Comparison of ENCODE assay signal across 8 mouse cellular contexts in the genomic region with DNA sequence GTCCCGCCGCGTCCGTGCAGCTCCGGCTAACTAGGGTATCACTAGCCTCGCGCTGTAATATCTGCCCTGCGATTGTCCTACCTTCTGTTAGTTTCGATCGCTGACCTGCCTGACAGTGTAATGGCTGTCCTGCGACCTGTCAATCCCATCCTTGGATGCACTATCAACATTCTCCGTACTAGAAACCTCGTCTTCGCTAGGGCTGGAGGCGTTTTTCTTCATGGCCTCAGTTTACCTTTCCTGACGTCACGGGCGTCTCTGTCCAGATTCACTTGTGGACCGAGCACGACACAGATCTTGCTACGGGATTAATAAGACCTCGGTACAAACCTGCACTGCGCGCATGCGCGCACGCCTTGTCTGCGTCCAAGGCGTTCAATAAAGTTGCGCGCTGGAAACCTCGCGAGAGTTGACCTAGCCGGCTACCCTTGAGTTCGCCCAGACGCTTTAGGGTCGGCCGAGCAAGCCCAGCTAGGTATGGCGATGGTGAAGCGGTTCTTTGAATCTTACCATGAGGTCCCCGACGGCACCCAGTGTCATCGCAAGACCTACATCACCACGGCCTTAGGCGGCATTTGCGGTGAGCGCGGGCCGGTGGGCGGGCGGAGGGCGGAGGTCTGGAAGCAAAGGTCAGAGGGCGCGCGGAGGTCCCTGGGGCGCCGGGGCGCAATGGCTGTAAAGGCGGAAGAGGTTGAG. TPM values are rescaled to one million over a fixed set of nuclear protein-coding genes. Genes with fewer than 3 reads are reported as not detected.
DNase-seq lines count a peak whose midpoint lies in the region; ATAC-seq lines count a peak whose summit lies in the region.

A gene (plus strand): TSS at position 405 of the 696 bp plus-strand sequence.
A gene (minus strand): TSS at position 660 of the 696 bp plus-strand sequence.

- peak within 1 kb of the TSS; percentile 84 for H3K27ac ChIP-seq in forebrain, embryonic 14.5 days (ENCODE audit: low read depth, low read length)
- peak within 1 kb of the TSS; percentile 89 for H3K27ac ChIP-seq in neural tube, embryonic 15.5 days (replicated peaks)

- peaks cover 20% of the 10 kb centered on the region for H3K36me3 ChIP-seq in forebrain, embryonic 14.5 days (ENCODE audit: control insufficient read depth, insufficient read depth, low read length)
- H3K36me3 ChIP-seq in neural tube, embryonic 15.5 days, result peaks cover 30% of the 10 kb centered on the region

- ATAC-seq in forebrain, embryonic 14.5 days, result peak; percentile 79
- ATAC-seq in neural tube, embryonic 15.5 days (ENCODE audit: low FRiP score), result peak; percentile 83

- peak within 1 kb of the TSS; percentile 95 for H3K9ac ChIP-seq in forebrain, embryonic 14.5 days (ENCODE audit: low read length)
- peak within 1 kb of the TSS; percentile 80 for H3K9ac ChIP-seq in neural tube, embryonic 15.5 days (replicated peaks)

- H3K4me1 ChIP-seq in forebrain, embryonic 14.5 days (ENCODE audit: control insufficient read depth, insufficient read depth, low read length), result peaks cover 11% of the 10 kb centered on the region
- H3K4me1 ChIP-seq in neural tube, embryonic 15.5 days, result peaks cover 46% of the 10 kb centered on the region

- peak within 1 kb of the TSS; percentile 83 for H3K4me2 ChIP-seq in forebrain, embryonic 14.5 days (ENCODE audit: low read length)
- H3K4me2 ChIP-seq in neural tube, embryonic 15.5 days, result peak within 1 kb of the TSS; percentile 75

- no peaks in the 10 kb centered on the region for H3K9me3 ChIP-seq in forebrain, embryonic 14.5 days (replicated peaks; ENCODE audit: control insufficient read depth, low read length)
- H3K9me3 ChIP-seq in neural tube, embryonic 15.5 days (replicated peaks), result no peaks in the 10 kb centered on the region

- DNase-seq in ES-CJ7 (ENCODE audit: low read depth, low spot score), result peak; percentile 97
- DNase-seq in cerebellum, adult 11 months, result peak; percentile 92
- peak; percentile 99 for DNase-seq in forebrain, embryonic 14.5 days (ENCODE audit: low spot score)
- peak; percentile 95 to 96 for DNase-seq in heart, postnatal 14 days
- peak; percentile 96 for DNase-seq in layer of hippocampus, adult 11-12 months (ENCODE audit: low spot score)
- DNase-seq in lung, adult 18-20 months, result peak; percentile 93 to 96
- DNase-seq in testis, postnatal 14 days (ENCODE audit: low spot score), result peak; percentile 91

- H3K4me3 ChIP-seq in forebrain, embryonic 14.5 days (ENCODE audit: low read depth, low read length), result peak within 1 kb of the TSS; percentile 81
- peak within 1 kb of the TSS; percentile 65 for H3K4me3 ChIP-seq in neural tube, embryonic 15.5 days (replicated peaks)

- no peaks in the 10 kb centered on the region for H3K27me3 ChIP-seq in forebrain, embryonic 14.5 days (replicated peaks; ENCODE audit: control insufficient read depth, insufficient read depth, low read length)
- no peaks in the 10 kb centered on the region for H3K27me3 ChIP-seq in neural tube, embryonic 15.5 days (replicated peaks)

- intact Hi-C loops in heart, postnatal 14 days (cut with DNase I), result loop anchor here (2.0 kb wide), 1 partner anchor 39 kb away; a partner anchor contains a TSS

- WGBS in forebrain, embryonic 14.5 days, result under 1% methylated on average over 59 of the region's 59 CpGs
- under 1% methylated on average over 59 of the region's 59 CpGs for WGBS in neural tube, embryonic 15.5 days

RNA-seq across cellular contexts. Expression of the first gene that starts in this region (rescaled TPM):
- polyA plus RNA-seq in forebrain, embryonic 14.5 days (2014; fragmentation: Nextera tagmentation; extraction: Ambion mirVana), result 490 and 613 TPM in 2 replicates
- total RNA-seq in heart, postnatal 14 days (2021), result 100 to 1,000 TPM; 796 to 811 TPM
- polyA plus RNA-seq in neural tube, embryonic 15.5 days (2015; fragmentation: Nextera tagmentation; extraction: Ambion mirVana), result 639 and 709 TPM in 2 replicates

RNA-seq across cellular contexts. Expression of the second gene that starts in this region (rescaled TPM):
- polyA plus RNA-seq in forebrain, embryonic 14.5 days (2014; fragmentation: Nextera tagmentation; extraction: Ambion mirVana), result 18.6 and 24.6 TPM in 2 replicates
- total RNA-seq in heart, postnatal 14 days (2021), result 1 to 10 TPM; 5.3 to 7.6 TPM
- polyA plus RNA-seq in neural tube, embryonic 15.5 days (2015; fragmentation: Nextera tagmentation; extraction: Ambion mirVana), result 13.8 and 18.1 TPM in 2 replicates

Comparison
In these comparisons a context has a peak if more than half of its experiments do, and no peak if none do; other contexts are left out.
1. Peak in every context shown above with its lines: DNase-seq, ATAC-seq, H3K4me3 ChIP-seq and H3K27ac ChIP-seq.